Mouse (Mus musculus) liver, embryonic 14.5 days (tissue): ENCODE results near the gene Slc13a4. TPM values are rescaled to one million over a fixed set of nuclear protein-coding genes. Genes with fewer than 3 reads are reported as not detected.

Experiments used
- ATAC-seq: fragments of 200-750 bp; cut with Nextera tagmentation; 2 replicates; pipeline ENCODE4 v1.8.0; 2017; ENCODE audit warnings: moderate number of reproducible peaks, mild to moderate bottlenecking, moderate library complexity; ENCODE audit not compliant: insufficient read depth
- DNase-seq, 3 experiments: peaks; one replicate each; pipeline ENCODE4 v3.0.0-alpha.2; 2012 to 2013; ENCODE audit warnings: low read depth in 3 of 3, low spot score in 3 of 3
- H3K27ac ChIP-seq: fragments of 300-500 bp; sonication (generic); 2 replicates; pipeline ENCODE4 v1.5.1; 2014; ENCODE audit warnings: moderate library complexity, mild to moderate bottlenecking, control low read depth, inconsistent platforms
- H3K27me3 ChIP-seq: fragments of 300-500 bp; sonication (generic); 2 replicates; pipeline ENCODE4 v1.6.1; 2014; ENCODE audit warnings: mild to moderate bottlenecking, low read length, moderate library complexity; ENCODE audit not compliant: control insufficient read depth, insufficient read depth
- H3K36me3 ChIP-seq: fragments of 300-500 bp; sonication (generic); replicated peaks from 2 replicates; pipeline ENCODE4 v1.6.1; 2014; ENCODE audit warnings: low read depth; ENCODE audit not compliant: control insufficient read depth, insufficient read depth
- H3K4me1 ChIP-seq, 2 experiments: fragments of 200-500 bp in 1 of 2; fragments of 300-500 bp in 1 of 2; sonication (generic) in 1 of 2; replicated peaks; 2 replicates each; pipeline ENCODE4 v1.6.1; 2012 to 2014; ENCODE audit warnings: antibody characterized with exemption in 1 of 2, inconsistent platforms in 1 of 2, low read length in 1 of 2; ENCODE audit not compliant: control insufficient read depth in 2 of 2, insufficient read depth in 2 of 2
- H3K4me2 ChIP-seq: fragments of 300-500 bp; sonication (generic); 2 replicates; pipeline ENCODE4 v1.6.1; 2014; ENCODE audit warnings: low read depth, mild to moderate bottlenecking, control low read depth, moderate library complexity
- H3K4me3 ChIP-seq, 2 experiments: fragments of 200-500 bp in 1 of 2; fragments of 300-500 bp in 1 of 2; sonication (generic) in 1 of 2; 2 replicates each; pipeline ENCODE4 v1.5.1; 2012 to 2014; ENCODE audit warnings: low read depth in 2 of 2, low read length in 2 of 2, mild to moderate bottlenecking in 2 of 2, control low read depth in 1 of 2, inconsistent platforms in 1 of 2, moderate library complexity in 1 of 2; ENCODE audit not compliant: insufficient read depth in 1 of 2
- H3K9ac ChIP-seq: fragments of 300-500 bp; sonication (generic); replicated peaks from 2 replicates; pipeline ENCODE4 v1.6.1; 2014; ENCODE audit warnings: mild to moderate bottlenecking, control low read depth, moderate library complexity
- H3K9me3 ChIP-seq: fragments of 300-500 bp; sonication (generic); 2 replicates; pipeline ENCODE4 v1.6.1; 2016; ENCODE audit warnings: low read length, mixed read lengths; ENCODE audit not compliant: control insufficient read depth
- CTCF ChIP-seq: IDR thresholded peaks from 2 replicates; pipeline ENCODE4 v1.5.1; 2016; ENCODE audit warnings: antibody characterized with exemption, low read depth, control low read depth
- EP300 ChIP-seq: IDR thresholded peaks from 2 replicates; pipeline ENCODE4 v1.6.1; 2016; ENCODE audit warnings: antibody characterized with exemption, low read depth
- WGBS: fragments of 180-500 bp; shearing (Covaris S2); extraction: QIAGEN DNeasy Blood & Tissue Kit; methylation state at CpG from one replicate; pipeline ENCODE4 v1.1.7; 2014; ENCODE audit not compliant: insufficient replicate concordance; 5-methylcytosine and 5-hydroxymethylcytosine counted together
- polyA plus RNA-seq, 2 experiments: library from polyadenylated mRNA; depleted of rRNA in 1 of 2; stranded (reverse) in 1 of 2; unstranded in 1 of 2; fragments of >200 nt; fragmentation: Nextera tagmentation in 1 of 2; extraction: Ambion mirVana in 1 of 2; gene quantifications; 2 replicates each; pipeline versions ENCODE4 v1.2.1 to v1.2.3; 2012 to 2014

The Slc13a4 gene
- polyA plus RNA-seq (2012; rRNA removed): 0.03 and 0.04 TPM in 2 replicates
- 0.09 and 0.22 TPM in 2 replicates for polyA plus RNA-seq (2014; fragmentation: Nextera tagmentation; extraction: Ambion mirVana)

- H3K27ac ChIP-seq: no peak within 1 kb of the TSS
- H3K4me2 ChIP-seq: no peak within 1 kb of the TSS
- no peaks in the 10 kb centered on the region for H3K27me3 ChIP-seq
- no peak within 1 kb of the TSS for H3K4me3 ChIP-seq
- H3K36me3 ChIP-seq: no peaks in the 10 kb centered on the region
- no peak within 1 kb of the TSS for H3K9ac ChIP-seq
- DNase-seq (no peak), ATAC-seq (no peak)
- 34% methylated on average over 7 of the region's 7 CpGs for WGBS
- TF ChIP-seq CTCF: no peak
- TF ChIP-seq EP300: no peak
- no peaks in the 10 kb centered on the region for H3K9me3 ChIP-seq
- no peaks in the 10 kb centered on the region; a peak in 1 of 4 replicates for H3K4me1 ChIP-seq
These were observed at the start of gene Slc13a4 for GRCm38 (mm10) chr6:35308037-35308436. TSS of gene Slc13a4 (minus strand) at chr6:35308131.

DNA sequence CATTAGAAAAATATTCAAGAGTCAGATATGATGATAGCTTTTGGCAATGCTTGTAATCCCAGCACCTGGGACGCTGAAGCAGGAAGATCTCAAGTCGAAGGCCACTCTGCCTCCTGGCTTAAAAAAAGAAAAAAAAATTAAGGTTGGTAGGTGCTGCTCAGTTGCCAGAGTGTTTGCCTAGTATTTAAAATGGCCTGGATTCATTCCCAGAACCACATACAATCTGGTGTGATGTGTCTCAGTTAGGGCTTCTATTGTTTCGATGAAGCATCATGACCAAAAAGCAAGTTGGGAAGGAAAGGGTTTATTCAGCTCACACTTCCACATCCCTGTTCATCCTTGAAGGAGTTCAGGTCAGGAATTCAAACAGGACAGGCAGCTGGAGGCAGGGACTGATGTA, 47.4 kb upstream of the Slc13a4 start:
- no peak for TF ChIP-seq CTCF
- H3K9me3 ChIP-seq: no peaks in the 10 kb centered on the region
- H3K9ac ChIP-seq: no peak overlapping the region
- H3K27me3 ChIP-seq: no peaks in the 10 kb centered on the region
- DNase-seq (no peak), ATAC-seq (no peak)
- no peak overlapping the region for H3K27ac ChIP-seq
- peaks cover 0 to 14% of the 10 kb centered on the region in 2 experiments; a peak in 3 of 4 replicates for H3K4me1 ChIP-seq
- no peaks in the 10 kb centered on the region for H3K36me3 ChIP-seq
- 73% methylated on average over 3 of the region's 3 CpGs for WGBS
- H3K4me2 ChIP-seq: no peak overlapping the region
- no peak overlapping the region for H3K4me3 ChIP-seq

- no peak overlapping the region for H3K9ac ChIP-seq
- no peaks in the 10 kb centered on the region for H3K36me3 ChIP-seq
- no peak overlapping the region for H3K27ac ChIP-seq
- no peak overlapping the region for H3K4me3 ChIP-seq
- ATAC-seq: no peak
- peaks cover 0 to 14% of the 10 kb centered on the region in 2 experiments; a peak in 3 of 4 replicates for H3K4me1 ChIP-seq
- 60% methylated on average over 6 of the region's 6 CpGs for WGBS
- H3K9me3 ChIP-seq: no peaks in the 10 kb centered on the region
- no peak for DNase-seq
- TF ChIP-seq CTCF: no peak
- TF ChIP-seq EP300: no peak
- no peak overlapping the region for H3K4me2 ChIP-seq
- no peaks in the 10 kb centered on the region for H3K27me3 ChIP-seq
These were observed 46.7 kb upstream of the Slc13a4 start for GRCm38 (mm10) chr6:35354622-35354998.

GRCm38 (mm10) chr6:35353846-35354621, 46.1 kb upstream of the Slc13a4 start:
- Histone ChIP-seq H3K9ac (no peak overlapping the region), H3K4me2 (peak overlapping the region; percentile 14), H3K27me3 (no peaks in the 10 kb centered on the region), H3K4me3 (no peak overlapping the region), H3K36me3 (no peaks in the 10 kb centered on the region), H3K27ac (no peak overlapping the region), H3K9me3 (no peaks in the 10 kb centered on the region), H3K4me1 (peaks cover 0 to 14% of the 10 kb centered on the region in 2 experiments; a peak in 3 of 4 replicates)
- ATAC-seq: no peak
- no peak for DNase-seq
- 40% methylated on average over 18 of the region's 18 CpGs for WGBS
- no peak for TF ChIP-seq EP300
- TF ChIP-seq CTCF: no peak

DNA sequence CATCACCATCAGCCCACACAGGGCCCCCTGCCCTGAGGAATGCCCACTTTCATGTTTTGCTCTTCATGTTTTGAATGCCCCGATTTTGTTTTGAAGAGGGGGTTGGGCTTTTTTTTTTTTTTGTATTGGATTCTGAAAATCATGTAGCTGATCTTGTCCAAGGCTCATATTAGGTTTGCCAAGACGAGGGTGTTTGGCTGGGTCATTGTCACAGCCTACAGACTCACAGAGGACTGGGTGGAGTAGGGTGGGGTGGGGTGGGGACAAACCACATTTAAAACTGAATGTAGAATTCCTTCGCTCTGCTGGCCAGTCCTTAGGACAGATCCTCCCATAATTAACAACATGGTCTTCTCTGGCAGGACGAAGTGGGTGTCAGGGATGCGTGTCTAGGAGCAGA, 45.5 kb upstream of the Slc13a4 start:
- DNase-seq (no peak), ATAC-seq (peak; percentile 35; the same call in 1 of the 2 replicates)
- Histone ChIP-seq H3K36me3 (no peaks in the 10 kb centered on the region), H3K9ac (no peak overlapping the region), H3K9me3 (no peaks in the 10 kb centered on the region), H3K4me1 (peaks cover 0 to 14% of the 10 kb centered on the region in 2 experiments; a peak in 3 of 4 replicates), H3K4me2 (peak overlapping the region; percentile 14), H3K27me3 (no peaks in the 10 kb centered on the region), H3K27ac (no peak overlapping the region), H3K4me3 (no peak overlapping the region)
- TF ChIP-seq CTCF (no peak), EP300 (no peak)
- 38% methylated on average over 5 of the region's 5 CpGs for WGBS
